Mouse (Mus musculus) cerebellum, adult 2 months (tissue): ENCODE measurements around the gene Gm49392. TPM values are rescaled to one million over a fixed set of nuclear protein-coding genes. Genes with fewer than 3 reads are reported as not detected.

Source experiments
- DNase-seq, 2 experiments: peaks; one replicate each; pipeline ENCODE4 v3.0.0; 2021
- H3K27ac ChIP-seq: fragments of 200-500 bp; 2 replicates; pipeline ENCODE4 v1.5.1; 2012; ENCODE audit warnings: low read length, control low read depth, inconsistent platforms; ENCODE audit not compliant: insufficient read depth
- H3K27me3 ChIP-seq: fragments of 200-500 bp; 2 replicates; pipeline ENCODE4 v1.6.1; 2012; ENCODE audit warnings: inconsistent platforms, mild to moderate bottlenecking, low read length, moderate library complexity; ENCODE audit not compliant: control insufficient read depth, insufficient read depth
- H3K4me1 ChIP-seq: fragments of 200-500 bp; 2 replicates; pipeline ENCODE4 v1.6.1; 2011; ENCODE audit warnings: low read length; ENCODE audit not compliant: control insufficient read depth, insufficient read depth
- H3K4me3 ChIP-seq: fragments of 200-500 bp; replicated peaks from 2 replicates; pipeline ENCODE3; 2011; ENCODE audit warnings: mild to moderate bottlenecking, low read depth, low read length, control low read depth; ENCODE audit not compliant: insufficient read depth
- CTCF ChIP-seq: fragments of 200-500 bp; IDR thresholded peaks from 2 replicates; pipeline ENCODE4 v1.5.1; 2011; ENCODE audit warnings: low read depth, mild to moderate bottlenecking, control low read depth, low read length, moderate library complexity, borderline replicate concordance; ENCODE audit not compliant: insufficient read depth
- POLR2A ChIP-seq: fragments of 200-500 bp; IDR thresholded peaks from 2 replicates; pipeline ENCODE4 v1.6.1; 2011; ENCODE audit warnings: low read length, control low read depth, borderline replicate concordance; ENCODE audit not compliant: insufficient read depth
- WGBS: fragments of 180-500 bp; shearing (Covaris S2); methylation state at CpG from one replicate; pipeline ENCODE4 v1.1.7; 2018; 5-methylcytosine and 5-hydroxymethylcytosine counted together
- polyA plus RNA-seq: library from polyadenylated mRNA; depleted of rRNA; stranded (reverse); fragments of >200 nt; gene quantifications from 2 replicates; pipeline ENCODE4 v1.2.3, GENCODE M21; 2012; rRNA removed

Gm49392 gene
- polyA plus RNA-seq, 1 experiment = not detected

DNA sequence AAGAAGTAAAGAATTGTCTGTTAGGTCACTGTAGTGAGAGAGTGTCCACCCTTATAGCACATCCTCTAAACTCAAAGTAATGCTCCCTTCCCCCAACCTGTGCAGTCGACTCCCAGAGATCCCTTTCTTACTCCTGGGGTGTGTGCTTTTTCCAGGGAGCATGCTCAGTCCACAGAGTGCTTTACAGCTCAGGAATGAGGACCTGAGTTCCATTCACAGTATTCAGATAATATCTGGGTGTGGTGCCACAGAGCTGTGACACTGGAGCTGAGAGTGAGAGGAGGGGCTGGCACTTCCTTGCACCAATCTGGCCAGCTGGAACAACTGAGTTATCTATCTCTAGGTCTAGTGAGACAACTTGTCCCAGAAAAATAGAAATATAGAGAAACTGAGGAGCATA is 83.0 kb downstream of the Gm49392 start:
- Histone ChIP-seq H3K27me3 (no peaks in the 10 kb centered on the region), H3K4me1 (no peaks in the 10 kb centered on the region), H3K4me3 (no peak overlapping the region), H3K27ac (no peak overlapping the region)
- DNase-seq = no peak
- WGBS = 55% methylated on average over 1 of the region's 1 CpGs
- TF ChIP-seq POLR2A = no peak
- TF ChIP-seq CTCF = no peak

DNA sequence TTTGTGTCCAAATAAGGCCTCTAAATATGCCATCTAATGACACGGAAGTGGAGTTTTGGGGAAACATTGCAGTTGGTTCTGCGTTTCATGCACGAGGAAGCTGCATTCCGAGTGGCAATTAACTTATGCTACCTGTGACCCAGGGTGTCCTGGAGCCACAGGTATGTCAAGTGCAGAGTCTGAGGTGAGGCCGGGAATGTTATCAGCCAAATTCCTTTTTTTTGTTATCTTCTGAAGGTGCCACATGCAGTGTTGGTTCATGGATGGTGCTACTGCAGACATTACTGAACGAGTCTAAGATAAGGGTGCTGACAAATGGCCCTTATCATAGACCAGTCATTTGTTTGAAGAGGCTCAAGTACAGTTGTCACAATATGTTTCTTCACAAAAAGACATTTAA is 83.9 kb downstream of the Gm49392 start:
- TF ChIP-seq POLR2A = no peak
- no peak for TF ChIP-seq CTCF
- H3K27ac ChIP-seq = no peak overlapping the region
- H3K4me1 ChIP-seq = no peaks in the 10 kb centered on the region
- H3K27me3 ChIP-seq = no peaks in the 10 kb centered on the region
- H3K4me3 ChIP-seq = no peak overlapping the region
- WGBS = 90% methylated on average over 6 of the region's 6 CpGs
- no peak for DNase-seq

DNA sequence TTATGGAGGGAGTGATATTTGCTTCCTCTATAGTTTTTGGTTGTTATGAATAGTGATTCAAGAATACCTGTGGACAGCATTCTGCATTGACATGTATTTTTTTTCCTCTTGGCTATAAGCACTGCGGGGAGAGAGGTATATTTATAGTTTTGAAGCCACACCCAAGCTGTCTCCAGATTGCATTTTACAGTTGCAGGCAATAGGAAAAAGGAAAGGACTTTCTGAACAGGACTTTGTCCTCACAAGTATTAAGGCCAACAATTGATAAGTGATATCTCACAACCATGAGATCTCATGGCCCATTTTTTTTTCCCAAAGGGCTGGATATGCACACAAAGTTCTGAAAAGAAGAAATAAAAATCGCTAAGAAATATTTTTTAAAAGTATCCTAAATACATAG is 87.0 kb downstream of the Gm49392 start:
- DNase-seq = no peak
- H3K4me1 ChIP-seq = no peaks in the 10 kb centered on the region
- no peak overlapping the region for H3K27ac ChIP-seq
- no peak for TF ChIP-seq CTCF
- H3K4me3 ChIP-seq = no peak overlapping the region
- WGBS = 81% methylated on average over 2 of the region's 2 CpGs
- no peaks in the 10 kb centered on the region for H3K27me3 ChIP-seq

DNA sequence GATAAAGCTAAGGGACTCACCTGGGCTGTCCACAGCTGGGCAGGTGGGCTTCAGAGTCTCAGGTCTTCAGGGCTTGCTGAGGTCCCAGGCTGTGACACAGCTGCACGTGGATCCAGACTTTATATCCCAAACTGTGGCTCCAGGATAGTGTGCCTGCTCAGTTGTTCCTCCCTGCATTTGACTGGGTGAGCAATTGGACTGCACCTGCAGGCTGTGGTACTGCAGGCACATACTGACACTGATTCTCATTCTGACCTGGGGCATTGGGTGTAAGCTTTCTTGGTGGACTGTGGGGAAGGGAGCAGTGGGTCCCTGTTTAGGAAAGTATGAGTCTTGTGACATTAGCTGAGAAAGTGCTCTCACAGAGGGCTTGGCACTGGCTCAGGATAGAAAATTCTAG is 93.9 kb downstream of the Gm49392 start, which contains the start of gene Ctsll3:
Gene Ctsll3 (minus strand): TSS at position 101 of the 400 bp plus-strand sequence.
- TF ChIP-seq CTCF = no peak
- no peak for TF ChIP-seq POLR2A
- WGBS = 67% methylated on average over 1 of the region's 1 CpGs
- no peak for DNase-seq
- Histone ChIP-seq H3K4me1 (no peaks in the 10 kb centered on the region), H3K4me3 (no peak within 1 kb of the TSS), H3K27ac (no peak within 1 kb of the TSS), H3K27me3 (no peaks in the 10 kb centered on the region)

Other genes with a start within 250 kb of the Gm49392 start
- not detected in 2 replicates for gene BC051665, start 110.5 kb downstream of the Gm49392 start, polyA plus RNA-seq
- gene Ctsll3, start 94.0 kb downstream of the Gm49392 start, polyA plus RNA-seq = not detected in 2 replicates
- gene 4930486L24Rik, start 32.4 kb downstream of the Gm49392 start, polyA plus RNA-seq = 0.34 TPM in 1 of 2 replicates, not detected in the other
- 0.90 and 2.0 TPM in 2 replicates for gene Ctla2b, start 553 bp upstream of the Gm49392 start, polyA plus RNA-seq
- gene Tpbpb, start 8.0 kb upstream of the Gm49392 start, polyA plus RNA-seq = 0.25 TPM in 1 of 2 replicates, not detected in the other
- not detected in 2 replicates for gene Gm49393, start 38.7 kb upstream of the Gm49392 start, polyA plus RNA-seq
- 1.1 and 1.8 TPM in 2 replicates for gene Gm49391, start 39.7 kb upstream of the Gm49392 start, polyA plus RNA-seq
- gene Ctla2a, start 39.7 kb upstream of the Gm49392 start, polyA plus RNA-seq = 10.4 and 11.5 TPM in 2 replicates
- gene Tpbpa, start 45.1 kb upstream of the Gm49392 start, polyA plus RNA-seq = 0.21 and 0.64 TPM in 2 replicates
- 0.11 TPM in 1 of 2 replicates, not detected in the other for gene Ctsj, start 109.1 kb upstream of the Gm49392 start, polyA plus RNA-seq
- gene Ctsq, start 143.7 kb upstream of the Gm49392 start, polyA plus RNA-seq = not detected in 2 replicates